Mouse (Mus musculus) testis, postnatal 10 days (tissue): Measurements from ENCODE around the gene Pik3cd.

Experiments
- DNase-seq: peaks from one replicate; pipeline ENCODE4 v3.0.0; 2021; ENCODE audit warnings: low spot score

Gene Pik3cd

DNA sequence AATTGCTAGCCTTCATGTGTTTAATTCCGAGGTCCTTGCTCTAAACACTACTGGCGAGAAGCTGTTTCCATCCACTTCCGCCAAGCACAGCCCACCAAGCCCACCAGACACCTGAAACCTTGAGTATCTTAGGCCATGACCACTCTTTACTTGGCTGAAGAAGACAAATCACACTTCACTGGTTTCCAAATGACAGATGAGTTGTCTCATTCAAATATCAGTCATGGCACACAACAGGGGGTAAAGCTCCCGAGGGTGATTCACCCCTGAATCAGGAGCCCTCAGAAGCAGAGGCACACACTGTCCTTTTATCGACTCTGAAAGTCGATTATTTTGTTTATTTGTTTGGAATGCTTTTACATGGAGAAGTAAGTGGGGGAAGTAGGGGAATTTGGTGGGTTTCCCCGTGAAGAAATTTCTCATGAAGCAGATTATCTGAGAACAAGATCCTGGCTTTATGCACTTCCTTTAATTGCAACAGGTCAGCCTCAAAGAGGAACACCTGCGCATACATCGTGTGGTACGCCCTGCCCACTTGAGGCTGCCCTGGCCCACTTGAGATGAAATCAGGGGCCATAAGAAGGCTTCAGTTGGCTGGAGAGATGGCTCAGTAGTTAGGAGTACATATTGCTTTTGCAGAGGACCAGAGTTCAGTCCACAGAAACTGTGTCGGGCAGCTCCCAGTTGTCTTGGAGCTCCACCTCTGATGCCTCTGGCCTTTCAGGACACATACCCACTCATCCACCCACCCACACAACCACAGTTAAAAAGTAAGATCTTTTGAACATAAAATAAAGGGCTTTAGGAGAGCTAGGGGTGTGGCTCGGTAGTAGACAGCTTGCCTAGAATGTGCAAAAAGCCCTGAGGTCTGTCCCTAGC lies 12.3 kb downstream of the Pik3cd start:
- no peak for DNase-seq

DNA sequence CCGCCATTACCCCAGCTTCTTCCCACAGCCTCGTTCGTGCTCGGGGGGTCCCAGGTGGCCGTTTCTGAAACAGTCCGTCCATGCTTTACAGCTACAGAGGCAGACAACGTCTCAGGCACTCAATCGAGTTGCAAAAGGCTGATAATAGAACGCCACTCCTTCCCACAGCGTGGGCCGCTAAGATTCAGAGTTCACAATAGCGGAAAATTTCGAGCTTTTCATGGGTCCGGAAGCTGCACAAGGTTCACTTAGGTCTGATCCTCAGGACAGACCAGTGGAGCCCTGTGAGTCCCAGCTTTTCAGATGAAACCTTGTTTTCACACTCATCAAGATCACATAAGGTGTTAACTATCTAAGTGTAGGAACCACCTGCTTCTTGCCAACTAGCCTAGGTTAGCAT lies 13.5 kb downstream of the Pik3cd start:
- DNase-seq, result no peak

DNA sequence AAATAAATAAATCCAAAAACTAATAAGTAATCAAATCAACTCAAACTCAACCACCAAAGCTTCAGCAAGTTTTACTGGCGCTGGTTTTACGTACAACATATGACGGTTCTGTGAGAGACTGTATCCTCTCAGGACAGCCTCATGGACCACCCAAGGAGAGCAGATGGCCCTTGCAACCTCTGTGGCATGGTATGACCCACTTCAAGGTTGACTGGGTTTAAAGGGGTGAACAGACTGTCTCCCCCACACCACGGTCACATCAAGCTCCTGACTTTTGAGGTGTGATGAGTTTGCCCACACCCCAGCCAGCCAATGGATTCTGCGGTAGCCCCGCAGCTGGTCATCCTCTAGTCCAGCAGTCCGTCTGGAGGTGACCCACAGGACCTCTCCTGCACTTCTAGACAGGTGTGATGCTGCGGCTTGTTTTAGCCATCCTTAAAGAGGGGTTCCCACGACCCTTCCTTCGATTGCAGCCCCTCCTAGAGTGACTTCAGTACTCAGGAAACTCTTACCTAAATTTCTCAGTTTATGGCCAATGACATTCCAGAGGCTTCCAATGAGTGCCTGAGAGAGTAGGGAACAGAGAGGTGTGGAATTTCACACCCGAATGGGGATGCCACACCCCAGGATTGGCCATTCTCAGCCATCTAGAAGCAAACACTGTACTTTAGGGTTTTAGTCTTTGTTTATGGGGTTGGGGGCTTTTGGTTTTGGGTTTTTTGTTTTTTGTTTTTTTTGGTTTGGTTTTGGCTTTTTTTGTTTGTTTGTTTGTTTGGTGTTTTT lies 17.3 kb downstream of the Pik3cd start:
- no peak for DNase-seq

DNA sequence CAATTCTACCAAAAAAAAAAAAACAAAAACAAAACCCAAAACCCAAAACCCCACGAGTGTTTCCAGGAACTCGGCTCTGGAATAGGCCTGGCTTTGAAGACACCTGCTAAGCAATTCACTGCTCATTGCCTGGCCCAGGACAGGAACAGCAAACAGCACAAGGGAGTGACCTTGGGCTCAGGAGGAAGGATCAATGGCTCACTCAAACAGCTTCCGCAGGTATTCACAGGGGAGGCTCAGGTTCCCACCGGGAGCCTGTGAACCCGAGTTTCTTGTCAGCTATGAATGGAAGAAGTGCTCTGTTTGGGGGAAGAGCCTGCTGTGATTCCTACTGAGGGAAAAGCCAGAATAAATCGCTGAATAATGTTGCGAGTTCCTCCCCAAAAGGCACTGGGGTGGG lies 18.5 kb downstream of the Pik3cd start:
- no peak for DNase-seq

DNA sequence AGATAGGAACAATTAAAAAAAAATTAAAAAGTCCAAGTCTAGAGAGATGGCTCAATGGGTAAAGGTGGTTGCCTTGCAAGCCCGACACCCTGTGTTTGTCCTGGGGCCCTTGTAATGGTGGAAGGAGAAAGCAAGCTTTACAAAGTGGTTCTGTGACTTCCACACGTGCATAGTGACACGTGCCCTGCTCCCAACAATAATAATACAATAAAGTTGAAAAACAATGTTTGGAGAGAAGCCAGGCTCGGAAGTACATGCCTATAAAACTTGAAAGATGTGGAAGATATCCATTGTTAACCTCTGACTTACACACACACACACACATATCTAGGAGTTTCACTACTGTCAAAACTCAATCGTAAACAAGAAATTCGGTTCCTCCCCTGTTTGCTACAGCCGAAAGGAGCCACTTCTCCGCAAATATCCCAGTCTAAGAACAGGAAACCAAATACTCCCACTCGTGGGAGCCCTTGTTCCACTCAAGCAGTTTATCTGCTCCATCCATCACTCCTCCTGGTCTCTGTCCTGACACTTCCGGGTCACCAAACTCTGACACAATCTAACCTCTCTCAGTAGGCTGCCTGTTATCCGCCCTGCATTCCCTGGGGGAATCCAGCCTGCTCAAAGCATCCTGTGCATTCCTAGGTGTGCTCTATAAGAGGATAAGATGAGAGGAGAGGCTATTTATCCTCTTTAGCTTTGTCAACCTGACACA lies 23.2 kb downstream of the Pik3cd start:
- no peak for DNase-seq

DNA sequence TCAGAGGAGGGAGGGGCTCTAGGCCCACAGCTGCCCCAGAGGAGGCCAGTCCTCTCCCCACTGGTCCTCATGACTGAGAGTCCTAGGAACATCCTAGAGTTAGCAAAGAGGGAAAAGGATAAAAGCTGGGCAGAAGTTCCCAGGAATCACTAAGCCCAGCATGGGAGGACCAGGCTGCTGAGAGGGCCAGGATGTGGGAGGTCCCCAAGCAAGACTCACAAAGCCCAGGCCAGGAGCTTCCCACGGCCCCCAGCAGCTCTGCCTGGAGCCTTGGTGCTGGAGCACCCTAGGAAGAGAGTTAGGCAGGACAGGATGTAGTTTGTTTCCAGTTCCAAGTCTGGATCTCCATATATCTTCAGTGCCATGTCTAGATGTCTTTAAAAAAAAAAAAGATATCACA lies 24.4 kb downstream of the Pik3cd start:
- no peak for DNase-seq

DNA sequence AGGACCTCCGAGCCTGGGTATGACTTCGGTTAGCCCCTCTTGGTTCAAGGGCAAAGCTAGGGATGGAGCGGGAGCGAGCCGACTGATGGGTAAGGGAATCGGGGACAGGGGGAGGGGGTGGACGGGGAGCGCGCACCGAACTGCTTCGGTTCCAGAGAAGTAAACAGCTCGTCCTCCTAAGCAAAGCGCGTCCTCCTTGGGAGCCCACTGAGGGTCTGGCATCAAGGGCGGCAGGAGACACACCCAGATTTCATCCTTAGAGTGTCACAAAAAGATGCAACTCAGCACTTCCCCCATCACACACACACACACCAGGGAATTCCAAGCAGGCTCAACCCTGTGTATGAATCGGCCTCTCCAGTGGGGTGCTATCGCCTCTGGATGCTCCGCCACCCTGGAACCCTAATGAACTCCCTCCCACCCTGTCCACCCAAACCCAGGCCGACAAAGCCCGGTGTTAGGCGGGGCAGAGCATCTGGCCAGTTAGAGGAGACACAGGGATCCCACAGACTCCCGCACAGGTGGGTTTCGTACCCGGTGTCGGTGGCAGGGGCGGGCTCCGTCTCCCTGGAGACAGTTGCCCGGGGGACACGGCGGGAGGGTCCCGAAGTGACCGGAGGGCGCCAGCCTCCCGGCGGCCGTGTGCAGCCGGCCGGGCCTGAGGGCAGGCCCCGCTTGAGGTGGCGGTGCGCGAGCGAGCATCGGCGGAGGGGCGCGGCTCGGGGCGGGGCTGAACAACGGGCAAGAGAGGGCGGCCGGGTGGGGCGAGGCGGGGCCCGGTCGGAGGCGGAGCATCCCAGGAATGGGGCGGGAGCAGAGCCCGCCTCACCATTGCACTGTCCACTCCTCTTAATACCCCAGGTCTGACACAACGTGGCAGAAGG lies 26.8 kb downstream of the Pik3cd start:
- peak; percentile 92 for DNase-seq

DNA sequence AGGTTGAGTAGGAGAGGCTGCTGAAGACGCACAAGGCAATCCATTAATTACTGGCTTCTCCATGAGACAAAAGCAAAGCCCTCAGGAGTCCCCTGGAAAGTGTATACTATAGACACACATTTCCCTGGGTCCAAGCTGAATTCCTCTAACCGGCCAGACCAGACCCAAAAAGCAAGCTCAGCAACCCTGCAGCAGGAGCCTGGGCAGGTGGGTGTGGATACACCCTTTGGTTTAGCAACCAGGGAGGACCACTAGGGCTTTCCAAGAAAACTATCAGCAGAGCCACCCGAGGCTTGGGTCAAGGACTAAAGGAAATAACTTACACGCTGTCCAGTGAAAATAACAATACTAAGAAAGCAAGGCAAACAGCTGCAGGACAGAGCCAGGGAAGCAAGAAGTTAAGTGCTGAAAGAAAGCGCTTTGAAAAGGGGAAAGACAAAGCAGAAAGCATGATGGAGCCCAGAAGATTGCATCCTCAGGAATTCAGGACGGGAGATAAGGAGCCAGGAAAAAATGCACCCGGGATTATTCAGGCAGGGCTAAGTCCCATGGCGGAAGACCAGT lies 27.5 kb downstream of the Pik3cd start:
- no peak for DNase-seq

DNA sequence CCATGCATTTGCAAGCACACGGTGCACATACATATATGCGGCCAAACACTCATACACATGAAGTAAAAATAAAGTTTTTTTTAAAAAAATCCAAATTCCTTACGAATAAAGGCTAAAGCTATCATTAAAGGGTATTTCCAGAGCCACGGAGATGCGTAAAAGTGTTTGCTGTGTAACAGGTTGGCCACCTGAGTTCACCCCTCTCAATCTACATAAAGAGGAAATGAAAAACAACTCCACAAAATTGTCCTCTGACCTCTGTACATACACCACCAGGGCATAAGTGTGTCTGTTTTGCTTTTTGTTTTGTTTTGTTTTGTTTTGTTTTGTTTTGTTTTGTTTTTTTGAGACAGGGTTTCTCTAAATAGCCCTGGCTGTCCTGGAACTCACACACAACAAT lies 29.6 kb downstream of the Pik3cd start:
- DNase-seq, result no peak

DNA sequence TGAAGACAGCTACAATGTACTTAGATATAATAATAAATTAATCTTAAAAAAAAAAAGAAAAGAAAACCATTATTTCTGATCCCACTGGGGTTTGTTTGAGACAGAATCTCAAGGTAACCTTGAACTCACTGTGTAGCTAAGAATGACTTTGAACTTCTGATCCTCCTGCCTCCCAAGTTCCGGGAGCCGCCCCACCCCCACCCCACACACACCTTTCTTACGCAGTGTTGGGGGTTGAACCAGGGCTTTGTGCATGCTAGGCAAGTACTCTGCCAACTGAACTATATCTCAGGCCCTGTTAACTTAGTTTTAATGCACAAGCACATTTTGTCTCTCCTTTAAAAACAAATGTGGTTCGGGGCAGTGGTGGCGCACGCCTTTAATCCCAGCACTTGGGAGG lies 31.2 kb downstream of the Pik3cd start:
- no peak for DNase-seq

DNA sequence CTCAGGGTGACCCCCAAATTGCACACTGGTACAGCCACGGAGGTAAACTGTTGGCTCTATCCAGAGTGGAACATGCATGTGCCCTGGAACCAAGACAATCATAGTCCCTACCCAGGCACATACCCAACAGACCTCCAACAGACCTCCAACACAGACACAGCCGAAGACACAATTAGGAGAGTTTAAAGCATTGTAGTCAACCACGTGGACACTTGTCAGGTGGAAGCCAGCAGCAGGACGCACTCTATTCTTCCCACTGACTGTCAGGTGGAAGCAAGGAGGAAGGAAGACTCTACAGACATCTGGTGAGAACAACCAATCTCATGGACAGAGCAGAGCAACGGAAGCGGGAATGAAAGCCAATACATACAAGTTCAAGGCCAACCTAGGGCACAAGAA lies 36.7 kb downstream of the Pik3cd start:
- no peak for DNase-seq

DNA sequence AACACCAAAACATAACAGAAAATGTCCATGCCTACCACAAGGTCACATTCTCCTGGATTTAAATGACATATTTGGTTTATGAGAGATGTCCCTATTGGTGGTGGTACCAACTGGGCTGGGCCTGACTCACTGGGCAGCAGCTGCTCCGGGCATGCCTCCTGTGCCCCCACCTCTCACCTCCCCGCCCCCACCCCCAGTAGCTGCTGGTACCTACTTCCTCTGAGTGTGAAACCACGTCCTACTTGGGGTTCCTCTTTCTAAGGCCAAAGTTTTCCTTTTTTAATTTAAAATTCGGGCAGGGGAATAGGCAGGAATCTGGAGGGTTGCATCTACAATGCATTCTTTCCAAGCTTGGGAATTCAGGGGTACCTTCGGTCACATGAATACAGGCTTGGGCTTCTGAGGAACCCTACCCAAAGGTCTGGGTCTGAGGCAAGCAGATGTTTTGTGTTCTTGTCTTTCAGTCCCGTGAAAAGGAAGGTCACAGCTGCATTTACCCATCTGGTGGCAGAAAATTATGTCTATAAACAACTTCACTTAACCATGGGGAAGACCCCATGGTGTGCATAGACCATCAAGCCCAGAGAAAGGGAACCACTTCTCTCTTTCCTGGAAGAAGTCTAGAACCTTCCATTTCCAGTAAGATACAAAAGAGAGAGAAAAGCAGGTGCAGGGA lies 37.2 kb downstream of the Pik3cd start:
- DNase-seq, result no peak

DNA sequence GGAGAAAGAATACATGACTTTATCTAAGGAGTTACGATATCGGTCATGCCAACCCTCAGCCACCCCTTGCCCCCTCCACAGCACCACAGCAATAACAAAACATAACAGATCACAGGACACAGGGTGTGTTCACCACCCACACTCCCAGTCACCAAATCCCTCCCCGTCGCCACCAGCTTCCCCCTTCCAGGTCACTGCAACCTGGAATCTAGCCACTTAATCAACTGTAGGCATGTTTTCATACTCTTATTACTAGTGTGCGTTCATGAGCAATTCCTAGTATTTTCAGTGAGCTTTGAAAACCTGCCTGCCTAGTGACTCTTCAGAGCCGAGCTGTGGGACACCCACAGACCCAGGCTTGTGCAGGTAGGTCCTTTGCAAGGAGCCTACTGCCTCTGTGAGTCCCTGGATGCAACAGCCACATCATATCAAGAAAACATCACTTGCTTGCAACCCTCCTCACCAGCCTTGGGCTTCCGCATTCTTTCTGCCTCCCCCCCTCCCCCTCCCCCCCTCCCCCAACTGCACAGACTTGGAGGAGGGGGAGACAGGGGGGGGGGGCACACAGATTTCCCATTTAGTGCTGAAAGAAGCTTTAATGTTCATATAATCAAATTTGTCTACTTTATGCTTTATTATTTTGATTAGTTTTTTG lies 38.4 kb downstream of the Pik3cd start:
- DNase-seq, result no peak

DNA sequence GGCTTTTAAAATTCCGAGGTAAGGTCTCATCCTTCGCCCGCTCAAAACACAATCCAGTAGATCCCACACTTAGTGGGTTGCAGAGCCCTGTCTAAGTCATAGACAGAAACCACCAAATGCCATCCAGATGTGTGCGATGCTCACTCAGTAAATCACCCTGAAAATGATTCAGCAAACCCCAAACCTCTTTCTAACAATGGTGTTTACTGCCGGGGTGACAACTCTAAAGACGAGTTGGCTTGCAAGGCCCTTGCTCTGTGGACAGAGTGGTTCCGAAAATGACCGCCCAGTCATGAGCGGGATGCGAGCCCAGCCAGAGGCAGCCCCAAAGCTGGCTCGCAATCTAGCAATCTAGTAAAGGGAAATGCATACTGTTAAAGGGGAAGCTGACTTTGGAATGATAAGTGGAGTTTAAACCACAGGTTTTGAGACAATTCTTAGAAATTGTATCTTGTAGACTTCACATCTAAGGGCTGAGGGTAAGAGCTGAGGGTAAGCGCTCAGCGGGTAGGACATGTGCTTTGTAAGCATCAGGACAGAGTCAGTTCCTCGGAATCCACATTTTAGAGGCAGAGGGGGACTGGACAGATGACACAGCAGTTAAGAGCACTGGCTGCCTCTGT lies 40.3 kb downstream of the Pik3cd start:
- no peak for DNase-seq

DNA sequence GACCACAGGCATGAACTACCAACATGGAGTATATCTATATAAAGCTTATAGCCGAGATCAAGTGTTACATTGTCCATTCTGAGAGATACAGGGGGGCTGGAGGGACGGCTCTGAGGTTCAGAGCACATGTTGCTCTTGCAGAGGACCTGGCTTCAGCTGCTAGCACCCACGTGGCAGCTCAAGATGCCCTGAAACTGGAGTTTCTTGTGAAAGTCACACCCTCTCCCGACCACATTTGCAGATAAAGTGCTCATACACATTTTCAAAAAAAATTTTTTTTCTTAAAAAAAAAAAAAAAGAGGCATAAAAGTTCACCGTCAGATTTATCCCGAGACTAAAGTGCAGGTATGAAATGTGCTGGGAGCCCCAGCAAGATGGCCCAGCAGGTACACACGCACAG lies 41.8 kb downstream of the Pik3cd start:
- DNase-seq, result no peak

DNA sequence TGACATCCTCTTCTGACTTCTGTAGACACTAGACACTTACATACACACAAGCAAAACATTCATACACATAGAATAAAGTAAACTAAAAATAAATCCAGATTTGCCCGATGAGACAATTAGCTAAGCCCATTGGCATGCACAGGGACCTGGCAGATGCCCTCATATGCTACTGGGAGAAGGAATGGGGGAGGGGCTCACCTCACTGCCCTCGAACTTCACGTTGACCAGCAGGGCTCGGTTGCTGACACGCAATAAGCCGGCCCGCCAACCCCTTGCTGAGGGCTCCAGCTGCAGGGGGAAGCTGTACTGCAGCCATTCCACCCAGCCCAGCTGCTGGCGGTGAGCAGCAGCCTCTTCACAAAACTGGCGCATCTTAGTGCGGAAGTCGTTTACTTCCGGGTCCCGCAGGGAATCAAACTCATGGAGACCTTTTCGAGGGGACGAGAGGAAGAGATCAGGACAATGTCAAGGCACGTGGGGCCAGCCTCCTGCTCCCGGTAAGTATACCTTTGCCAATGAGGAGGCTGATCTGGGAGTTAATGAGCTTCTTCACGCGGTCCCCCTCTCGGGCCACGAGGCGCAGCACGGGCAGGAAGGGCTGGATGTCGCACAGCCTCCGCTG lies 42.8 kb downstream of the Pik3cd start:
- no peak for DNase-seq

DNA sequence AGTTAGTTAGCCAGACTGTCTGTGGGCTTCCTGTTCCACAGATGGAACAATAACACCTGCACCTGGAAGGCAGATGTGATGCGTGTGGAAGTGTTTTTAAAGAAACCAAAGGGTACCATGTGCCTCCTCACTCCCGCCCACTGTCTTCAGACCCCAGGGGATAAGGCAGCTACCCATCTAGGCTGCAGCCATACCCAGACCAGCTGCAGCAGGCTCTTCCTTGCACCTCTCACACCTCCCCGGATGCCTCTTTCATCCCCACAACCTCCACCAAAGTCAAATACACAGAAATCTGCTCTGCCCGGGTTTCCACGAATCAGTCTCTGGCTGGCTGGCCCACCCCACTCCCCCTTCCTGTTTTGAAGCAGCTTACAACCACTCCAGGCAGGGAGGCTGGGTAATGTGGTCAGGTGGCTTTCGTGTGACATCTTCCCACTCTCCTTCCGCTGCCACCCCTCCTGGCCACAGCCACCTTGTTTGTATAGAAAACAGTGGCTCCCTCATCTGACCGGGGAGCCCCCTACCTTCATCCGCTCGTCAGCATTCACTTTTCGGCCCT lies 44.4 kb downstream of the Pik3cd start:
- DNase-seq, result no peak

DNA sequence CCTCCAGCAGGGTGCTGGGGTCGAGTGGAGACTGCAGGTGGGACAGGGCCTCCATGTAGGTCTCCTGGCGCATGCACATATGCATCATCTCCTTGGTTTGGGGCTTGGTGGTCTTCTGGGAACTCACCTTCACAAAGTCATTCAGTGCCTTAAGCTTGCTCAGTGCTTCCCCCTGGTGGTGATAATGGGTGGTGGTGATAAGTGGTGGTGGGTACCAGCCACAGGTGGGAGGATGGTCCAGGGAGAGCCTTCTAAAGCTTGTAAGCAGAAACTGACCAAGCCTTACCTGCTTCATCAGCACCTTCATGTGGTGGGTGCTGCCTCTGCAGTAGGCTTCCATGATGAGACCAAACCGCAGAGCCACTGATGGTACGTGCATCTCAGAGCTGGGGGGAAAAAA lies 48.1 kb downstream of the Pik3cd start:
- DNase-seq, result peak; percentile 68
